Mouse (Mus musculus) G1E-ER4 (cell line): ENCODE results near the gene Tex33. TPM values are rescaled to one million over a fixed set of nuclear protein-coding genes. Genes with fewer than 3 reads are reported as not detected.

Experiments used
- GATA1 ChIP-seq: IDR thresholded peaks from one replicate; pipeline ENCODE4 v1.8.0; 2012; ENCODE audit warnings: low read length, inconsistent platforms
- polyA plus RNA-seq: library from polyadenylated mRNA; stranded (reverse); fragments of >175 nt; gene quantifications from 2 replicates; pipeline ENCODE4 v1.2.3, GENCODE M21; 2012

Tex33 gene
- polyA plus RNA-seq, 1 experiment = not detected

GRCm38 (mm10) chr15:78425230-78425629 lies 29.5 kb upstream of the Tex33 start:
- no peak for TF ChIP-seq GATA1

GRCm38 (mm10) chr15:78424507-78424906 lies 28.8 kb upstream of the Tex33 start:
- no peak for TF ChIP-seq GATA1

DNA sequence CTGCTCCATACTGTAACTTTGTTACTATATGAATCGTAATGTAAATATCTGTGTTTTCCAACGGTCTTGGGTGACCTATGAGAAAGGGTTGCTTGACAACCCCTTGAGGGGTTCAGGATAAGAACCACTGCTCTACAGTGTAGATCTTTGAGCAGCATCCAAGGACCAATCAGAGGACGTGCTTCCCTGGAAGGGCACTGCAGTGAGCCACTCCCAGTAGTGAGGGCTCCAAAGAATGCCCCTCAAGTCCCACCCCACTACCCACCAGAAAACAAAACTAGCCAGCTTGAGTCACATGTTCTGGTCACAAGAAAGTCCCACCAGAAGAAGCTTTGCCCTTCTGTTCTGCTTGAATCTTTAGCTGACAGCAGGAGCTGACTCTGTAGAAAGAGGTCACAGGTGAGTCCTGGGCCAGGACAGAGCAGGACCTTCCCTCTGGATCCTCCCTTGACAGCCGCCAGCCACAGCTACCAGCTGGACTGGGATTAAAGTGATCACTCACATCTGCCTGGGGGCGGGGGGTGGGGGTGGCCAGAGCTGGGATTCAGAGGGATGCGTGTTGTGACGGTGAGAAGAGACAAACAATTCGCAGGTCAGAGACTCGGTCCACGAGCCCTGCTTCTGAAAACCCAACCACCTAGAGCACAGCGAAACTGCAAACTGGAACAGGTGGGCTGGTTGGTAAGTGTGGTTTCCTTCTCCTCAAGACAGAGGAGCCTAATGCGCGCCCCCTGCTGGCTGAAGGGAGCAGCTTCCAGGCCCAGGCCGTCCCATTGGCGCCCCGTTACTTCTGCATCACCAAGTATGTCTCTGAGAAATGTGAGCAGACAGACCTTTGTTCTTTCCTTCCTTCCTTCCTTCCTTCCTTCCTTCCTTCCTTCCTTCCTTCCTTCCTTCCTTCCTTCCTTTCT lies 26.6 kb upstream of the Tex33 start:
- TF ChIP-seq GATA1 = no peak

- no peak for TF ChIP-seq GATA1
Observed at GRCm38 (mm10) chr15:78420395-78420794, 24.7 kb upstream of the Tex33 start.

DNA sequence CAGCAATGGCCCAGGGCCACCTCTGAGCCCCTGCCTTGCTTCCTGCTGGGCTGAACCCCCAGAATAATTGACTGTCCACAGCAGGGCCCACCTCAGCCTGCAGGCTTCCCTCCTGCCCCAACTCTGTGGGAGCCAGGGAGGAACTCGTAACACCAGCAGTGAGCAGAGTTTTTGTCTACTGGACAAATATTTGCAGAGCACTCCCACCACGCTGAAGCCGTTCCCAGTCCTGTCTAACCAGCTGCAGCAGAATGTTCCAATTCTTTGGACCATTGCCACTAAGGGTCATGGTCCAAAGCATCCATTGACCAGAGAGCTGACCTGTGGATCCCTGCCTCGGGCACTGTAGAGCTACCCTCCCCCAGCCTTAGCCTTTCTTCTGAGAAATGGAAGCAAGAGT lies 21.2 kb upstream of the Tex33 start:
- no peak for TF ChIP-seq GATA1

DNA sequence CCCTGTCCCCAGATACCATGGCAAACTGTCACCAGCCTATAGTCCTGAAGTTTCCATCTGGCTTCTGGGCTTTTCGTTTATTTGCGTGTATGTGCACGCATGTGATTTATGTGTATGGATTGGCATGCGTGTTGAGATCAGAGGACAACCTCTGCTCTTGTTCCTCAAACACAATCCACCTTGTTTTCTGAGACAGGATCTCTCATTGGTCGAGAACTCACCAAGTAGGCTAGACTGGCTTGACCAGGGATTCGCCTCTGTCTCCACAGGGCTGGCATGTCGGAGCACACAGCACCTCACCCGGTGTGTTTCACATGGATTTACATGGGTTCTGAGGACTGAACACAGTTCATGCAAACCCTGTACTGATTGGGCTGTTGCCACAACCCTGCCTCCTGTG lies 18.4 kb upstream of the Tex33 start:
- TF ChIP-seq GATA1 = no peak

- TF ChIP-seq GATA1 = no peak
Observed at GRCm38 (mm10) chr15:78413719-78414117, 18.0 kb upstream of the Tex33 start.

DNA sequence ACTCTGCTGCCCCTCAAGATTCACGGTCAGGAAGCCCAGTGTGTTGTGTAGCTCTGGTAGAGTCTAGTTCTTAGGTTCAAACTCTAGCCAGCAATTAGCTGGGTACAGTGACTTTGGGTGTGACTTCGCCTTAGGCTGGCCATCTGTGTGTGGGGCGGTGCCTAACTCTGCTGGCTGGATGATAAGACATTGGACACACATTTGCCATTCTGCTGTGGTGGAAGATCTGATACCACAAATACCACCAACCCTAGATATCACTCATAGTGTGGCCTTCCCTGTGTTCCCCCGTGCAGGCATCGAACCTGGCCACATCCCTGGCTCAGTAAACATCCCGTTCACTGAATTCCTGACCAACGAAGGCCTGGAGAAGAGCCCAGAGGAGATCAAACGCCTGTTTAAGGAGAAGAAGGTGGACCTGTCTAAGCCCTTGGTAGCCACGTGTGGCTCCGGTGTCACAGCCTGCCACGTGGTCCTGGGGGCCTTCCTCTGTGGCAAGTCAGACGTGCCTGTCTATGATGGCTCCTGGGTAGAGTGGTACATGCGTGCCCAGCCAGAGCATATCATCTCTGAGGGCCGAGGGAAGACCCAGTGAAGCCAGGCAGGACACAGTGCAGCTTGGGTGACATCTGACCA lies 17.5 kb upstream of the Tex33 start:
- peak; percentile 99 for TF ChIP-seq GATA1

DNA sequence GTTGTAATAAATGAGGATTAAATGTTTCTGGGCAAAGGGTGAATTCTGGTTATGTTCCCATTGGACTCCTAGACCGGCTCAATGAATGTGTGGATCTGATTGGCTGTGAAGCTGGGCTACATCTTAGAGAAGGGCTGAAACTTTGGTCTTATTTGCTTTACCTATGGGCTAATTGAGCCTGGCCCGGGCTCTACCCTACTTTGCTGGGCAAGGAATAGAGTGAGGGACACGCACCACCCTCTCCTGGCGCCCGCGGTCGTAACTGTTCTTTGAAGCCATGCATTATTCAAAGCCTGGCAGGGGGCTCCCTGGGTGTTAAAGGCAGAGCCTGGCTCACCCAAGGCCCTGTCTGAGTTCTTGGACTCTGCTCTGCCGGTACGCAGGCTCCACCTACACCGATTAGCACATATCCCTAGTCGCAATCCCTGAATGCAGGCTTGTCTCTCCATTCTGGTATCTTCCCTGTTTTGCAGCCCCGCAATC lies 13.9 kb upstream of the Tex33 start:
- TF ChIP-seq GATA1 = no peak

GRCm38 (mm10) chr15:78406293-78406934 lies 10.7 kb upstream of the Tex33 start, which contains the start of gene Mpst:
Mpst (plus strand) TSS chr15:78406416.
- no peak for TF ChIP-seq GATA1

DNA sequence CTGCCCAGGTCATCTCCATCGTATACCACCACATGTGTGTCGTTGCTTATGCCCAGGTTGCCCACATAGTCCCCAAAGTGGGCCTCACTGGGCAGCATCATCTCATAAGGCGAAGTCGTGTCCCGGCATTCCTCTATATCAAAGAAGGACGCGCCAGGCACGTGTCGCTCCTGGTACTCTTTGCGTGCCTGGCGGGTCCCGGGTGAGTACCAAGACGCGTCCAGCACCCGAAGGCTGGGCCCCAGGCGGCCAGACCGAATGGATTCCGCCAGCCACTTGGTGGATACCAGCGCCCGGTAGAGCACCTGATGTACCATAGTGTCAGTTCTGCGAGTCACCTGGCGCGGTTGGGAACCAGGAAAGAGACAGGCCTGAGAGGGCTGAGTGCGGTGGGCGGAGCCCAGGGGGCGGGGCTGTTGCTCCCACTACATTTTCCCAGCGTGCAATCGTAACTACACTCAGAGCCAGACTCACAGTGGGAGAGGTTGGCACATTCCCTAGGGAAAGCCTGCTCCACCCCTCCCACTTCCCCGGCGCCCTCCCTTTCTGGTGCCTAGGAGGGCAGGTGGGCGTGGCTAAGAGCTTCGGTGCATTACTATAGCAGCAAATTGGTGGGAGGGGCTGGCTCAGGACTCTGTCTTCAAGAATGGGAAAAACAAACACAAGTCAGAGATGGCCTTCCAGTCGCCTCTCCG lies 10.0 kb upstream of the Tex33 start, which contains the start of gene Tst:
Gene Tst (minus strand): TSS at position 391 of the 695 bp plus-strand sequence.
- no peak for TF ChIP-seq GATA1

GRCm38 (mm10) chr15:78405098-78405497 lies 9.4 kb upstream of the Tex33 start:
- TF ChIP-seq GATA1 = no peak

- no peak for TF ChIP-seq GATA1
Observed at GRCm38 (mm10) chr15:78403896-78404295, 8.2 kb upstream of the Tex33 start.

- no peak for TF ChIP-seq GATA1
Observed at GRCm38 (mm10) chr15:78403301-78403741, 7.6 kb upstream of the Tex33 start.

GRCm38 (mm10) chr15:78402423-78402822 lies 6.7 kb upstream of the Tex33 start:
- TF ChIP-seq GATA1 = no peak

DNA sequence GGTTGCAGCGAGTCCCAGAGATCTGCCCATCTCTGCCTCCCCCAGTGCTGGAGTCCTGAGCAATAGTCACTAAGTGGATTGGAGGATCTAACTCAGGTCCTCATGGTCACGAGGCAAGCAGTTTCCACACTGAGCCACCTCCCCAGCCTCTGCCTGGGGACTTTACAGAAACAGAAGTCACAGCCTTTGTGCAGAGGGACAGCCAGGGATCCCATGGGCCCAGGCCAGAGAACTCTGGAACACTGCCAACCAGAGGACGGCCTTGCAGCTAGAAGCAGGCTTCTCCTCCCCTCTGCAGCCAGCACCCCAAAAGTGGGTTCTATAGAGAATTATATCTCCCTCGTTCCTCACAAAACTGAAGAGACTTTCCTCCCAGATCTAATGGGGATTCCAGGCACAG lies 6.2 kb upstream of the Tex33 start:
- no peak for TF ChIP-seq GATA1
